Mouse (Mus musculus) heart, postnatal 0 days (tissue): ENCODE data around the gene Gm21969. TPM values are rescaled to one million over a fixed set of nuclear protein-coding genes. Genes with fewer than 3 reads are reported as not detected.
A peak's percentile ranks its signal among the peaks of the same experiment; 100 is the strongest.

Experiments used
- ATAC-seq: fragments of 200-750 bp; cut with Nextera tagmentation; 2 replicates; pipeline ENCODE4 v1.8.0; 2017; ENCODE audit warnings: low read depth, moderate number of reproducible peaks, moderate library complexity; ENCODE audit not compliant: insufficient read depth
- DNase-seq: peaks from one replicate; pipeline ENCODE4 v3.0.0-alpha.2; 2016; ENCODE audit warnings: low spot score
- H3K27ac ChIP-seq: fragments of 300-500 bp; sonication (generic); 2 replicates; pipeline ENCODE4 v1.5.1; 2014; ENCODE audit warnings: low read depth, mild to moderate bottlenecking
- H3K27me3 ChIP-seq: fragments of 300-500 bp; sonication (generic); 2 replicates; pipeline ENCODE4 v1.6.1; 2014; ENCODE audit warnings: low read length, mixed read lengths; ENCODE audit not compliant: control insufficient read depth, insufficient read depth
- H3K36me3 ChIP-seq: fragments of 300-500 bp; sonication (generic); replicated peaks from 2 replicates; pipeline ENCODE4 v1.6.1; 2014; ENCODE audit warnings: low read length, mixed read lengths; ENCODE audit not compliant: control insufficient read depth, insufficient read depth
- H3K4me1 ChIP-seq: fragments of 300-500 bp; sonication (generic); 2 replicates; pipeline ENCODE4 v1.6.1; 2014; ENCODE audit warnings: antibody characterized with exemption; ENCODE audit not compliant: control insufficient read depth, insufficient read depth
- H3K4me2 ChIP-seq: fragments of 300-500 bp; sonication (generic); 2 replicates; pipeline ENCODE4 v1.6.1; 2014; ENCODE audit warnings: low read depth, mild to moderate bottlenecking, low read length, moderate library complexity
- H3K4me3 ChIP-seq: fragments of 300-500 bp; sonication (generic); 2 replicates; pipeline ENCODE4 v1.5.1; 2014; ENCODE audit warnings: low read depth, low read length
- H3K9ac ChIP-seq: fragments of 300-500 bp; sonication (generic); replicated peaks from 2 replicates; pipeline ENCODE4 v1.6.1; 2014; ENCODE audit warnings: low read depth, low read length, mixed read lengths
- H3K9me3 ChIP-seq: fragments of 300-500 bp; sonication (generic); replicated peaks from 2 replicates; pipeline ENCODE4 v1.6.1; 2016; ENCODE audit warnings: low read length; ENCODE audit not compliant: control insufficient read depth
- CTCF ChIP-seq: IDR thresholded peaks from 2 replicates; pipeline ENCODE4 v1.5.1; 2016; ENCODE audit warnings: antibody characterized with exemption, control low read depth, low read depth
- EP300 ChIP-seq: IDR thresholded peaks from 2 replicates; pipeline ENCODE4 v1.6.1; 2016; ENCODE audit warnings: antibody characterized with exemption, low read depth
- WGBS: fragments of 180-500 bp; shearing (Covaris S2); extraction: QIAGEN DNeasy Blood & Tissue Kit; methylation state at CpG from one replicate; pipeline ENCODE4 v1.1.7; 2014; 5-methylcytosine and 5-hydroxymethylcytosine counted together
- polyA plus RNA-seq: library from polyadenylated mRNA; unstranded; fragments of >200 nt; fragmentation: Nextera tagmentation; extraction: Ambion mirVana; gene quantifications from 2 replicates; pipeline ENCODE4 v1.2.1, GENCODE M21; 2015
- total RNA-seq: library from RNA; depleted of rRNA; stranded (reverse); fragments of >200 nt; gene quantifications from 2 replicates; pipeline ENCODE4 v1.2.3, GENCODE M21; 2014; ENCODE audit warnings: low replicate concordance

The Gm21969 gene
- total and polyA plus RNA-seq, 2 experiments from 2014 or later, result not detected

DNA sequence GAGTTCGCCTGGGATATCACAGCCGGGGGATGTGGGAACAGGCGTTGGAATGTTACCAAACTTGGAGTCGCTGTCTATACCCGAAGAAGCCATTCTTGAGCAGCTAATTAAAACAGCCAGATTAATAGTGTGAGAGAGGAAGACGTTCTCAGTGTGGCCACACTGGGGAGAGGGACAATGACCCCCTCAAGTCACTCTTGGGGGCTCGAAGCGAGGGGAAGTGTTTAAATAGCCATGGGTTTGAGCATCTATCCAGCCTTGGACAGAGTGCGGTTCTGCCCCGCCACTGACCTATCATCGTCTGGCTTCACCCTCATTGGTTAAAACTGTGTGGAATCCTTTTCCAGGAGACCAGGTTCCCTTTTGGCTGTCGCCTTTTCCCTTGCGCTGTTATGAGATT lies 4.6 kb upstream of the Gm21969 start:
- WGBS, result 11% methylated on average over 13 of the region's 13 CpGs
- H3K27me3 ChIP-seq, result no peaks in the 10 kb centered on the region
- H3K4me1 ChIP-seq, result peaks cover 53% of the 10 kb centered on the region
- H3K27ac ChIP-seq, result peak overlapping the region; percentile 87
- no peaks in the 10 kb centered on the region for H3K9me3 ChIP-seq
- ATAC-seq, result no peak
- TF ChIP-seq EP300, result no peak
- no peak for TF ChIP-seq CTCF
- DNase-seq, result no peak
- H3K36me3 ChIP-seq, result no peaks in the 10 kb centered on the region
- H3K4me2 ChIP-seq, result peak overlapping the region; percentile 64
- peak overlapping the region; percentile 23 for H3K4me3 ChIP-seq
- H3K9ac ChIP-seq, result peak overlapping the region; percentile 32

- TF ChIP-seq EP300, result peak; percentile 82
- no peak; the same call in 1 of the 2 replicates for TF ChIP-seq CTCF
- Histone ChIP-seq H3K27ac (peak overlapping the region; percentile 87), H3K27me3 (no peaks in the 10 kb centered on the region), H3K9ac (peak overlapping the region; percentile 32), H3K4me3 (peak overlapping the region; percentile 23), H3K4me2 (peak overlapping the region; percentile 64), H3K4me1 (peaks cover 53% of the 10 kb centered on the region), H3K36me3 (no peaks in the 10 kb centered on the region), H3K9me3 (no peaks in the 10 kb centered on the region)
- DNase-seq, result peak; percentile 94
- peak; percentile 81 for ATAC-seq
- 2% methylated on average over 12 of the region's 12 CpGs for WGBS
Measured at GRCm38 (mm10) chr4:139598950-139599518, 4.0 kb upstream of the Gm21969 start.

DNA sequence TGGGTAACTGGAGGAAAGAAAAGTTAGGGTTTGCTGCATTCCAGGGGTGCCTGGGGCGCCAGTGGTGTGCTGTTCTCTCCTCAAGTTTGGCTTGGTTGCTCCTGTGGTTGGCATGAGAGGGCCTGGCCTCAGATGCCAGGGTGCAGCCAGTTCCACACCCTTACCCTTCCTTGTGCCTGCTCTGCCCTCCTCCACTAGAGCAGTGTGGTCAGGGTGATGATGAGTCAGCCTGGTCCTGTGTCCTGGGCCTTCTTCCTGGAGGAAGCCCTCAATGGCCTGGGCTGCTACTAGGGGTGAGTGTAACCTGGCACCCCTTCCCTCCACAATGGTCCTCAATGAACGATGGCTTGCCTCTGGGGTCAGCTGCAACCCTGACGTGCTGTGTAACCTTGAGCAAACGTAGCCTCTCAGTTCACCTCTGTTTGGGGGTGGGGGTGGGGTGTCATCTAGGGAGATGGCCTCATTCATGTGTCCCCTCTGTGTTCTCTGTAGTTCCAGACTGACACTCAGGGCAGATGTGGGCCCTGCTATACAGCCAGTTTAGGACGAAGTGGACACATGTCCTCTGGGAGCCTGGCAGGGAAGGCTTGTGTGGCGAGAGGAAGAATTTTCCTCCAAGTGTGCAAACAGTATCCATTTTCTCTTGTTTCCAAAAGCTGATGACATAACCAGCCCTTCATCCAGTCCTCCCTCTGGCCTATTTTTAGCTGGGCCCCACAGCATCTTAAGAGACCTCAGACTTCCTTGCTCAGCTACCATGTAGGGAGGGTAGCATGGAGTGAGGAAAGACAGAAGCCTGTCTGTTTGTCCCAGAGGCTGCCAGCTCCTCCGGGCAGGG lies 1.2 kb upstream of the Gm21969 start:
- TF ChIP-seq CTCF (no peak), EP300 (no peak)
- no peaks in the 10 kb centered on the region for H3K27me3 ChIP-seq
- H3K4me2 ChIP-seq, result peak overlapping the region; percentile 17
- DNase-seq (no peak), ATAC-seq (no peak)
- peak overlapping the region; percentile 78 for H3K27ac ChIP-seq
- no peak overlapping the region for H3K4me3 ChIP-seq
- peaks cover 13% of the 10 kb centered on the region for H3K36me3 ChIP-seq
- 0 out of 2 replicates have a peak overlapping the region, but pooled peaks have one; percentile 12 for H3K9ac ChIP-seq
- H3K9me3 ChIP-seq, result no peaks in the 10 kb centered on the region
- H3K4me1 ChIP-seq, result peaks cover 50% of the 10 kb centered on the region
- 42% methylated on average over 7 of the region's 7 CpGs for WGBS

DNA sequence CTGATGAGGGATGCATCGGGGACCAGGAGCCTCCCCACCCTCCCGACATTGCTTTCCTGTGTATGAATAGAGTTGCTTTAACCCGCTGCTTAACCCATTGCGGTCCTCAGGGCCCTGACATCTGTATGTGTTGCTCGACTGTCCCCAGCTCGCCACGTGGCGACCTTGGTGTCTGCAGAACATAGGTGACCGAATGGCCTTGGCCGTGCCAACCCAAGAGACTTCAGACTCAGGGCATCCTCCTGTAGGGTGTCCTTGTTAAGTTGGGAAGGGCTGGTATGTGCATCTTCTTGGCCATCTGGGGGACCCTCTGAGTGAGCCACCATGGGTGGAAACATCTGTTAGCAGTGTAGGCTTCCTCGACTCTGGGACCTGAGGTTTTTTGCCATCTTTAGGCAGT lies 2.2 kb downstream of the Gm21969 start:
- TF ChIP-seq EP300 (no peak), CTCF (no peak)
- no peaks in the 10 kb centered on the region for H3K9me3 ChIP-seq
- no peak overlapping the region for H3K4me3 ChIP-seq
- H3K4me1 ChIP-seq, result peaks cover 19% of the 10 kb centered on the region
- no peak overlapping the region for H3K9ac ChIP-seq
- H3K27ac ChIP-seq, result no peak overlapping the region
- H3K27me3 ChIP-seq, result no peaks in the 10 kb centered on the region
- ATAC-seq (no peak), DNase-seq (no peak)
- H3K36me3 ChIP-seq, result peaks cover 37% of the 10 kb centered on the region
- H3K4me2 ChIP-seq, result no peak overlapping the region
- 85% methylated on average over 11 of the region's 11 CpGs for WGBS

DNA sequence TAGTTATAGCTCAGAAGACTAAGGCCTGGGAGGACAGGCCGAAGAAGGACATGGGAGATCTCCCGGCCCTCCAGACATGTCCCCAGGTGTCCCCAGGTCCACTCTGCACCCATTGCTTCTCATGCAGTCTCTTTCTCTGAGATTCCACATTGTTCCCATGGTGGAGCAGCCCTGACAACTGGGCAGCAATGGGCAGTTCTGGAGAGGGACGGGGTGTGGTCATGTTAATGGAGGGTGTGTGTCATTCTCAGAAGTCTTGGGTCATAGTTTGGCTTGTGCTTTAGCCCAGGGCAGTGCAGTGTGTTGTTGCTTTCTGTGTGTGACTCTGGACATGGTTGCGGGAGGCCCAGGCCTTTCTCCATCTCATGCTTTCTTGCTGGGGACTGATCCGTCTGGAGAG lies 3.7 kb downstream of the Gm21969 start:
- TF ChIP-seq EP300 (no peak), CTCF (no peak)
- Histone ChIP-seq H3K27me3 (no peaks in the 10 kb centered on the region), H3K27ac (no peak overlapping the region), H3K4me1 (peaks cover 11% of the 10 kb centered on the region), H3K36me3 (peaks cover 37% of the 10 kb centered on the region), H3K4me3 (no peak overlapping the region), H3K9me3 (no peaks in the 10 kb centered on the region), H3K9ac (no peak overlapping the region), H3K4me2 (no peak overlapping the region)
- DNase-seq (no peak), ATAC-seq (no peak)
- 94% methylated on average over 5 of the region's 5 CpGs for WGBS
